ENCODE assay signal across 23 mouse cellular contexts in the genomic region with DNA sequence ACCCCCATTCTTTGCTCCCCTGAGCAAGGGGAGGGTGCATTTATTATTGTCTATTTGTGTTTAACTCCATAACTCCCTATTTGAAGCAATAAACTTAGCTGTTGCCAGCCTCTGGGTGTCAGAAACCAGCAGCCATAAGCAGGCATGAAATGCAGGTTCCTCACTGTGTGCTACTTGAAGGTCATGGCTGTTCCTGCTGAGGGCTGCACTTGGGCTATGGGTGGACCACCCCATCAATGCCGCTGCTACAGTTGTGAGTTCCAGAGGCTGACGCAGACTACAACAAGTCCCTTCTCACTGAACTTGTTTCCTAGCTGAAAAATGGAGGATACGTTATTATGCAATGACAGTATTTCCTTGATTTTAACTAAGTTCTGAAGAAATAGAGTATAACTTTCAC.
DNase-seq lines count a peak whose midpoint lies in the region; ATAC-seq and TF ChIP-seq lines count a peak whose summit lies in the region.
"Had no signal": no experiment of that assay in that cellular context is flagged by ENCODE, and none has a peak within 500 bp of the region (broad histone marks: within the 10 kb centered on the region; RNA-seq: fewer than 3 reads in every experiment).

No protein-coding gene starts in this region.

- 85% methylated on average over 3 of the region's 3 CpGs for WGBS in liver, embryonic 11.5 days
- 76% methylated on average over 3 of the region's 3 CpGs for WGBS in liver, postnatal 0 days (ENCODE audit: insufficient replicate concordance)
- 88% methylated on average over 3 of the region's 3 CpGs for WGBS in limb, embryonic 10.5 days

- H3K36me3 ChIP-seq in liver, embryonic 11.5 days (ENCODE audit: control insufficient read depth, insufficient read depth, low read length), result no peaks in the 10 kb centered on the region
- H3K36me3 ChIP-seq in liver, postnatal 0 days (replicated peaks; ENCODE audit: insufficient read depth, low read length), result no peaks in the 10 kb centered on the region
- H3K36me3 ChIP-seq in limb, embryonic 10.5 days, result no peaks in the 10 kb centered on the region
- H3K36me3 ChIP-seq: embryonic facial prominence, embryonic 10.5 days; embryonic facial prominence, embryonic 12.5 days; G1E had no signal

- no peak overlapping the region for H3K9ac ChIP-seq in liver, embryonic 11.5 days (ENCODE audit: low read depth, low read length)
- no peak overlapping the region for H3K9ac ChIP-seq in liver, postnatal 0 days (replicated peaks)
- H3K9ac ChIP-seq: embryonic facial prominence, embryonic 12.5 days; forebrain, embryonic 13.5 days had no signal

- H3K4me3 ChIP-seq in liver, embryonic 11.5 days (ENCODE audit: low read depth, low read length), result no peak overlapping the region
- H3K4me3 ChIP-seq in liver, postnatal 0 days (ENCODE audit: low read depth, low read length), result no peak overlapping the region
- H3K4me3 ChIP-seq in limb, embryonic 10.5 days, result no peak overlapping the region
- H3K4me3 ChIP-seq: embryonic facial prominence, embryonic 10.5 days; embryonic facial prominence, embryonic 12.5 days; forebrain, embryonic 13.5 days had no signal

- TF ChIP-seq CTCF in liver, postnatal 0 days (IDR thresholded peaks at IDR 0.05; ENCODE audit: low read depth), result no peak

- H3K27me3 ChIP-seq in liver, embryonic 11.5 days (replicated peaks; ENCODE audit: control insufficient read depth, insufficient read depth, low read length), result no peaks in the 10 kb centered on the region
- no peaks in the 10 kb centered on the region for H3K27me3 ChIP-seq in liver, postnatal 0 days (ENCODE audit: insufficient read depth, low read length)
- H3K27me3 ChIP-seq in limb, embryonic 10.5 days (ENCODE audit: low read depth, poor library complexity, severe bottlenecking), result no peaks in the 10 kb centered on the region
- H3K27me3 ChIP-seq: embryonic facial prominence, embryonic 12.5 days; forebrain, embryonic 13.5 days had no signal

- no peak for ATAC-seq in liver, embryonic 11.5 days (replicated peaks; ENCODE audit: low FRiP score)
- no peak for ATAC-seq in liver, postnatal 0 days
- ATAC-seq: activated CD4-positive, CD25-positive, alpha-beta regulatory T cell, adult 4 months; CD4-positive, CD25-positive, alpha-beta regulatory T cell, adult 4 months; forebrain, embryonic 13.5 days; Patski had no signal

- no peaks in the 10 kb centered on the region for H3K9me3 ChIP-seq in liver, embryonic 11.5 days (ENCODE audit: control insufficient read depth, low read length)
- no peaks in the 10 kb centered on the region for H3K9me3 ChIP-seq in liver, postnatal 0 days (ENCODE audit: low read length)
- H3K9me3 ChIP-seq in limb, embryonic 10.5 days (replicated peaks), result no peaks in the 10 kb centered on the region
- H3K9me3 ChIP-seq: embryonic facial prominence, embryonic 12.5 days; forebrain, embryonic 13.5 days had no signal

- H3K27ac ChIP-seq in liver, embryonic 11.5 days (ENCODE audit: low read depth, low read length), result no peak overlapping the region
- H3K27ac ChIP-seq in liver, postnatal 0 days (ENCODE audit: low read depth), result no peak overlapping the region
- H3K27ac ChIP-seq in limb, embryonic 10.5 days, result no peak overlapping the region
- H3K27ac ChIP-seq: embryonic facial prominence, embryonic 10.5 days; embryonic facial prominence, embryonic 12.5 days; forebrain, embryonic 13.5 days had no signal

- TF ChIP-seq EP300 in liver, postnatal 0 days (IDR thresholded peaks at IDR 0.05; ENCODE audit: low read depth), result no peak

- no peaks in the 10 kb centered on the region for H3K4me1 ChIP-seq in liver, embryonic 11.5 days (replicated peaks; ENCODE audit: control insufficient read depth, insufficient read depth, low read length)
- no peaks in the 10 kb centered on the region for H3K4me1 ChIP-seq in liver, postnatal 0 days (ENCODE audit: insufficient read depth)
- 0 out of 2 replicates have a peak, but pooled peaks cover 6% of the 10 kb centered on the region for H3K4me1 ChIP-seq in limb, embryonic 10.5 days
- H3K4me1 ChIP-seq: forebrain, embryonic 13.5 days had no signal

- DNase-seq in heart, adult 11 months, result peak; percentile 27
- no peak for DNase-seq in heart, adult 9 months (ENCODE audit: low spot score in 2 of 2)
- peak; percentile 16 for DNase-seq in liver, embryonic 11.5 days (ENCODE audit: low spot score)
- no peak for DNase-seq in liver, postnatal 0 days
- peak; percentile 5 to 52 for DNase-seq in spleen, postnatal 4 days (ENCODE audit: low spot score in 2 of 2)
- no peak for DNase-seq in spleen, postnatal 36 days (ENCODE audit: low spot score in 2 of 2)
- peak; percentile 3 for DNase-seq in limb, embryonic 10.5 days (ENCODE audit: low spot score)
- DNase-seq: adrenal gland, adult 8-10 months; adrenal gland, postnatal 14 days; adrenal gland, postnatal 36 days; B cell, adult 2 months; cerebellum, adult 11-12 months; cerebellum, adult 2 months; cerebellum, adult 9-10 months; cerebellum, postnatal 10 days; cerebellum, postnatal 25 days had no signal

- H3K4me2 ChIP-seq in liver, embryonic 11.5 days, result no peak overlapping the region
- no peak overlapping the region for H3K4me2 ChIP-seq in liver, postnatal 0 days (ENCODE audit: low read depth, low read length)
- H3K4me2 ChIP-seq: embryonic facial prominence, embryonic 12.5 days; forebrain, embryonic 13.5 days had no signal

Comparison
In these comparisons a context has a peak if more than half of its experiments do, and no peak if none do; other contexts are left out.
1. DNase-seq: peak in heart, adult 11 months (single experiment), liver, embryonic 11.5 days (single experiment), spleen, postnatal 4 days (2 of 2) and limb, embryonic 10.5 days (single experiment); none in heart, adult 9 months (0 of 2), liver, postnatal 0 days (single experiment) and spleen, postnatal 36 days (0 of 2).